Mouse (Mus musculus) spleen, embryonic (tissue): Measurements from ENCODE around the gene Atp2a1.

Source experiments
- CTCF ChIA-PET: fragments of 350-600 bp; sonication (Branson Sonifier 250); formaldehyde crosslinking; loops from one replicate; lab custom pipeline; 2022; lab: Charles Lee

Gene Atp2a1

GRCm38 (mm10) chr7:126455242-126455641 is 7.7 kb downstream of the Atp2a1 start:
- CTCF ChIA-PET: no interaction called here

GRCm38 (mm10) chr7:126453861-126454260 is 9.0 kb downstream of the Atp2a1 start:
- CTCF ChIA-PET: interaction anchor here (0.7 kb wide), 1 partner anchor 54 kb away, joined by 3 read pairs; no protein-coding TSS in a partner anchor

DNA sequence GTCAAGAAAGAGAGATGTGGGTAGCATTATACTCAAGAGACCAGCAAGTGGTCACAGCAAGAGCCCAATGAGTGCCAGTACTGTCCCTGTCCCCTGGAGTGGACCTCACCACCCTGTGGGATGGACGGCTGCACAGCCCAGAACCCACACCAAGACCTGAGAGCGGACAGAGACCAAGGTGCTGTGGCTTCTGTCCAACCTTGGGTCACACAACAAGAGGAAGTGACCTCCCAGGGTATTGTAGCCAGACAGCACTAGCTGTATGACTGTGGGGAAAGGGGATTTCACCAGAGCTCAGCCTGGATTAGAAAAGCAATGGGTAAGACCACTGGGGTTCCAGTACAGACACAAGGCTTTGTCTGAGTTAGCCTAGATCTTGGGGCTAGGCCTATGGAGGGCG is 10.7 kb downstream of the Atp2a1 start:
- CTCF ChIA-PET: no interaction called here

GRCm38 (mm10) chr7:126450641-126451040 is 12.3 kb downstream of the Atp2a1 start:
- CTCF ChIA-PET: no interaction called here

- CTCF ChIA-PET: no interaction called here
Observed at GRCm38 (mm10) chr7:126449991-126450390, 12.9 kb downstream of the Atp2a1 start.

GRCm38 (mm10) chr7:126448481-126448880 is 14.4 kb downstream of the Atp2a1 start:
- CTCF ChIA-PET: interaction anchor here (0.6 kb wide), 1 partner anchor 15 kb away, joined by 6 read pairs; no protein-coding TSS in a partner anchor

- CTCF ChIA-PET: interaction anchor here (0.7 to 0.9 kb wide), 2 partner anchors 24 to 799 kb away, joined by 6 to 13 read pairs; no protein-coding TSS in a partner anchor
Observed at GRCm38 (mm10) chr7:126446217-126446616, 16.7 kb downstream of the Atp2a1 start.

- CTCF ChIA-PET: no interaction called here
Observed at GRCm38 (mm10) chr7:126445104-126445815, 17.6 kb downstream of the Atp2a1 start.

GRCm38 (mm10) chr7:126444536-126444935 is 18.4 kb downstream of the Atp2a1 start:
- CTCF ChIA-PET: no interaction called here

- CTCF ChIA-PET: no interaction called here
Observed at GRCm38 (mm10) chr7:126443997-126444396, 18.9 kb downstream of the Atp2a1 start.

- CTCF ChIA-PET: no interaction called here
Observed at GRCm38 (mm10) chr7:126440134-126440533, 22.8 kb downstream of the Atp2a1 start.

- CTCF ChIA-PET: interaction anchor here (0.8 to 1.3 kb wide), 3 partner anchors 9 to 82 kb away, joined by 3 read pairs; partner anchors contain the start of gene Cd19
Observed at GRCm38 (mm10) chr7:126436851-126437250, 26.1 kb downstream of the Atp2a1 start.

- CTCF ChIA-PET: interaction anchor here (0.6 to 1.3 kb wide), 4 partner anchors 9 to 38 kb away, joined by 3 to 5 read pairs (median 3); partner anchors contain the start of gene Cd19
Observed at GRCm38 (mm10) chr7:126435801-126436200, 27.1 kb downstream of the Atp2a1 start.

- CTCF ChIA-PET: no interaction called here
Observed at GRCm38 (mm10) chr7:126434726-126435125, 28.2 kb downstream of the Atp2a1 start.

DNA sequence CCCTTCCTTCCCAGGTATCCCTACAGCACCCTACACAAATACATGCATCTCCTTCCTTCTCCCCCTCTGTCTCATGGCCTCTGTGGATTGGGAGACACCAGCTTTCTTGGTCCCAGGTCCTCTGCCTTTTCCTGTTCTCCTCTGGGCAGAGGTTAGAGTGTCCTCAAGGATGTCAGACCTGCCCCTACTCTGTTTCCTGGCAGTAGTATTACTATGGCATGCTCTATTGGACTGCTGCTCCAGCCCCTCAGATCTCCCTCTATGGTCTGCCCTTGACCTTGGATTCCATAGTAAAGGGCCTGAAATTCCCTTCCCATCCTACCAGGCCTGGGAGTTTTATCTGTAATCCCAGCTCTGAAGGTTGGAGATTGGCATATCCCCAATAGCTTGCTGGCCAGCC is 32.7 kb downstream of the Atp2a1 start:
- CTCF ChIA-PET: interaction anchor here (0.6 kb wide), 1 partner anchor 25 kb away, joined by 4 read pairs; no protein-coding TSS in a partner anchor

- CTCF ChIA-PET: no interaction called here
Observed at GRCm38 (mm10) chr7:126429503-126429898, 33.4 kb downstream of the Atp2a1 start.

- CTCF ChIA-PET: interaction anchor here (0.6 kb wide), 1 partner anchor 209 kb away, joined by 3 read pairs; no protein-coding TSS in a partner anchor
Observed at GRCm38 (mm10) chr7:126428631-126429502, 34.0 kb downstream of the Atp2a1 start, which contains the start of gene Rabep2. Rabep2 (plus strand) TSS chr7:126428759.

DNA sequence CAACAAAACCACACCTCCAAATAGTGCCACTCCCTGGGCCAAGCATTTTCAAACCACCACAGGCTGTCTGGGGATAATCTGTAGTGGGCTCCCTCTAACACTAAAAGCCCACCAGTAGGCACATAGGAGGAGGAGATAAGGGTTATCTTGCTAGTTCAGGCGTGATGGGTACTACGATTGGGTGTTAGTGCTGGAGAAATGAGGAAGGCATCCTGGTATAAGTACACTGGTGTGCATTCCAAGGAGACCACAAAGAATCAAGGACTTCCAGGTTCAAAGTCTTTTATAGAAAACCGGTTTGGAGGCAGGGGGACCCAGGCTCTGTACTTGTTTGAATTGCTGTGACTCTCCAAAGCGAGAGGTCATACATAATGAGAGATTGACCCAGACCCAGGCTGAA is 34.8 kb downstream of the Atp2a1 start:
- CTCF ChIA-PET: interaction anchor here (0.6 to 0.7 kb wide), 2 partner anchors 210 to 299 kb away, joined by 3 to 6 read pairs; no protein-coding TSS in a partner anchor

GRCm38 (mm10) chr7:126427323-126427860 is 35.5 kb downstream of the Atp2a1 start:
- CTCF ChIA-PET: interaction anchor here (0.6 to 0.8 kb wide), 5 partner anchors 9 to 298 kb away, joined by 3 to 6 read pairs (median 3); no protein-coding TSS in a partner anchor

DNA sequence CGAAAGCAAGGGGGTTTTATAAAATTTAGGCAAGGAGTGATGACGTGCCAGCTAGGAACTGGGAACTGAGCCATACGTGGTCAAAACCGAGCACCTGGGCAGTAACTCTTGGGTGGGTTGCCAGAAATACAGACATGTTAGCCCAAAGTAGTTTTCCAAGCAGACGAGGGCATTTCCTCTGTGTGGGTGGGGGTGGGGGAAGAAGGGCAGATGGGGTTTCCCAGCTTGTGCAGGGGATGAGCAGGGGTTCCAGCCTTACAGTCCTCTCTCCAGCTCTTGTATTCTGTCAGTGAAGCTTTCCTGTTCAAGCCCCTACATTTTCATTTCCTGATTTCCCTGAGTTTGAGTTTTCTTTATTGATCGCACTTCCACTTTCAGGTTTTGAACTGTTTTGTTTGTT is 38.7 kb downstream of the Atp2a1 start:
- CTCF ChIA-PET: interaction anchor here (0.5 kb wide), 1 partner anchor 358 kb away, joined by 3 read pairs; no protein-coding TSS in a partner anchor

DNA sequence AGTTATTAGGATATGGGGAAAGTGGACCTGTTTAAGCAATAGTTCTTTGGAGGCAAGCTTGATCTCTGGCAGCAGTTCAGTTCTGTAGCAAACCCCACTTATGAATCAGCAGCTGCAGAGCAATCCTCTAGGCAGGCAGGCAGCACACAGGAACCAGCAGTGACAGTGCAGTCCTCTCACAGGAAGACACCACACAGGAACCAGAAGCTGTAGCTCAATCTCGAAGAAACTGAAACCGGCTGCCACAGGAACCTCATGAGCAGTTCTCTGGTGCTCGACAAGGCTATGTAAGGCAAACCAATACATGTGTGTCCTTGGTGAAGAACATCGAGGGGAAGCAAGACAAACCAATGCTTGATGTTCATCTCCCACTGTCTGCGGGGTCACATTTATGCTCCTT is 41.2 kb downstream of the Atp2a1 start:
- CTCF ChIA-PET: interaction anchor here (0.6 to 1.2 kb wide), 2 partner anchors 24 to 25 kb away, joined by 4 to 13 read pairs; no protein-coding TSS in a partner anchor
